Mouse (Mus musculus) heart, postnatal 10 days (tissue): Measurements from ENCODE around the gene Epgn. TPM values are rescaled to one million over a fixed set of nuclear protein-coding genes. Genes with fewer than 3 reads are reported as not detected.

ENCODE experiments used
- DNase-seq, 2 experiments: peaks; one replicate each; pipeline ENCODE4 v3.0.0; 2021
- intact Hi-C: fragments of 180-260 bp; cut with DNase I; formaldehyde crosslinking; loops from one replicate; pipeline ENCODE4 v1.15.1; 2025
- total RNA-seq, 2 experiments: library from RNA; stranded (reverse); gene quantifications; 2 replicates each; pipeline ENCODE4 v1.2.3; 2021

Epgn gene
- under 1 TPM; 0.30 to 0.34 TPM for total RNA-seq

- DNase-seq = no peak
- intact Hi-C loops = no loop called here
Measured at GRCm38 (mm10) chr5:91027164-91027563, at the start of gene Epgn. Gene Epgn (plus strand): TSS chr5:91027464.

DNA sequence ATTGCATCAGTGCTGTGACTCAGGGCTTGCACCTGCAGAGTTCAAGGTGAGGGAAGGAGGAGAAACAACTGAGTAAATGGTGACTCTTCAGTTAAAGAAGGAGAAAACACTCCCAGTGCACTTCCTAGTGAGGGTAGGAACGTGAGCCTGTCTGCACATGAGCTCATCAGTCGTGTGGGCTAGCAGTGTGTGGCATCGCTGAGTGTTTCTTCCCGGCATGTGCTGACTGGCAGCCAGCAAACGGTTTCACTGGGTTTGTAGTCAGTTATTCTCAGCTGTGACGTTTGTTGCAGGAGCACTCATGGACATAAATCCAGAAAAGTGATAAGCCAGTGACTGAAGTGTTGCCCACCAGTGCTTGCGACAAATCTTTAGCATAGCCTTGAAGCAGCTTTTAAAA lies 47.0 kb upstream of the Epgn start:
- intact Hi-C loops = no loop called here
- no peak for DNase-seq

GRCm38 (mm10) chr5:90987605-90988004 lies 39.7 kb upstream of the Epgn start:
- intact Hi-C loops = no loop called here
- DNase-seq = no peak

DNA sequence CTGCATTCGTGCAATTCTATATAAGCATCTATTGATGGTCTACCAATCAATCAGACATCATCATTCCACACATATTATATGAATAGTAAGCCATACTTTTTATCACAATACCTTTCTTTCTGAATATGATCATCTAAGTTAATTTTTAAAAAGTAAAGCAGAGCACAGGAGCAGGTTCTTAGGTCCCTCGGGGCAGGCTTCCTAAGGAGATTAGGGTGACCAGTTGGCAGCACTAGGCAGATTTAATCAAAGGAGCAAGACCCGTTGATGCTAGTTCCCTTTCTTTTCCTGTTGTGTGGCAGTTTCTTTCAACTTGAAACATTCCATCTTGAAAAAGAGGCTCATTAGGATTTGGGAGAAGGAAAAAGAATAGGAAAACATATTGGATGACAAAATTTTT lies 39.1 kb upstream of the Epgn start:
- DNase-seq = no peak
- intact Hi-C loops = no loop called here

GRCm38 (mm10) chr5:90988592-90988991 lies 38.7 kb upstream of the Epgn start:
- intact Hi-C loops = no loop called here
- no peak for DNase-seq

GRCm38 (mm10) chr5:90999942-91000341 lies 27.3 kb upstream of the Epgn start:
- intact Hi-C loops = no loop called here
- DNase-seq = no peak

GRCm38 (mm10) chr5:91015216-91015615 lies 12.0 kb upstream of the Epgn start:
- DNase-seq = no peak
- intact Hi-C loops = no loop called here

- intact Hi-C loops = no loop called here
- DNase-seq = no peak
Measured at GRCm38 (mm10) chr5:91023114-91023513, 4.2 kb upstream of the Epgn start.

- intact Hi-C loops = no loop called here
- no peak for DNase-seq
Measured at GRCm38 (mm10) chr5:91027840-91028239, 576 bp downstream of the Epgn start.

GRCm38 (mm10) chr5:91030629-91031028 lies 3.4 kb downstream of the Epgn start:
- intact Hi-C loops = loop anchor here (5.0 kb wide), 1 partner anchor 78 kb away; no protein-coding TSS in a partner anchor
- peak in 1 of 2 experiments; percentile 8 for DNase-seq

- DNase-seq = no peak
- intact Hi-C loops = no loop called here
Measured at GRCm38 (mm10) chr5:91035341-91035740, 8.1 kb downstream of the Epgn start.

DNA sequence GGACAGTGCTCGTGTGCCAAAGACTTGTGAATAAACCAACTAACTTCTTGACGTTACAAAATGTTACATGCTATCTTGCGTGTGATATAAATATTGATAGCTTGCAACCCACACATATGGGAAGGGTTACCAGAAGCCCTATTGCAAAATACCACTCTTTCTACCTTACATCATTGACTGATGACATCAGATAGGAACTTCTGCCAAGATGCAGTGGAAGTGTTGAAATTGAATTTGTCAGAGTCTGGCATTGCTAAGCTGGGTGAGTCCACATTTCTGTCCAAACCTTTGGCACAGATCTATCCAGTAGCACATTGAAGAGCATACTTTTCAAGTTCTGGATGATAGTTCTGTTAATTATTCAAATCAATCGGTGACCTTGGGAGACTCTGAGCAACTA lies 9.4 kb downstream of the Epgn start:
- intact Hi-C loops = loop anchor here (2.0 kb wide), 1 partner anchor 272 kb away; no protein-coding TSS in a partner anchor
- DNase-seq = peak; percentile 33 to 35

GRCm38 (mm10) chr5:91037756-91038155 lies 10.5 kb downstream of the Epgn start:
- no peak for DNase-seq
- intact Hi-C loops = loop anchor here (2.0 kb wide), 1 partner anchor 271 kb away; no protein-coding TSS in a partner anchor

- peak; percentile 13 to 35 for DNase-seq
- intact Hi-C loops = no loop called here
Measured at GRCm38 (mm10) chr5:91038547-91038946, 11.3 kb downstream of the Epgn start.

- intact Hi-C loops = no loop called here
- no peak for DNase-seq
Measured at GRCm38 (mm10) chr5:91038963-91039362, 11.7 kb downstream of the Epgn start.

- intact Hi-C loops = no loop called here
- DNase-seq = no peak
Measured at GRCm38 (mm10) chr5:91047987-91048386, 20.7 kb downstream of the Epgn start.

- intact Hi-C loops = no loop called here
- no peak for DNase-seq
Measured at GRCm38 (mm10) chr5:91048397-91048796, 21.1 kb downstream of the Epgn start.

GRCm38 (mm10) chr5:91072340-91072739 lies 45.1 kb downstream of the Epgn start:
- intact Hi-C loops = no loop called here
- DNase-seq = no peak

DNA sequence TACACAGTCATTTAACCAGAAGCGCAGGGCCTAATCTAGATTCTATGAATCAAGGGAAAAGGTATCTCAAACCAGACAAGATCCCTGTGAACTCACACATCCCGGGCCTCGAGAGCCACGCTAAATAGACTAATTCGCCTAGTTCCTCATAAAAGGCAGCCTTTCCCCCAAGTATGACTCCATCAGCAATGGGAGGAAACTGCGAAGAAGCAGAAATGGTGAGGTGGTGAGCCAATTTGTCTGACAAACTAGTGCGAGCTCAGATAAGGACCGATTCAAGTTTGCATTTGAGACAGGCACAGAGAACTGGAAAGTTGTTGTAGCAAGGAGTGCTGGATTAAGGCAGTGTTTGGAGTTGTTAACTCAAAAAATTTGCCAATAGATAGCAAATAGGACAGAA lies 46.4 kb downstream of the Epgn start:
- peak in 1 of 2 experiments; percentile 12 for DNase-seq
- intact Hi-C loops = no loop called here

DNA sequence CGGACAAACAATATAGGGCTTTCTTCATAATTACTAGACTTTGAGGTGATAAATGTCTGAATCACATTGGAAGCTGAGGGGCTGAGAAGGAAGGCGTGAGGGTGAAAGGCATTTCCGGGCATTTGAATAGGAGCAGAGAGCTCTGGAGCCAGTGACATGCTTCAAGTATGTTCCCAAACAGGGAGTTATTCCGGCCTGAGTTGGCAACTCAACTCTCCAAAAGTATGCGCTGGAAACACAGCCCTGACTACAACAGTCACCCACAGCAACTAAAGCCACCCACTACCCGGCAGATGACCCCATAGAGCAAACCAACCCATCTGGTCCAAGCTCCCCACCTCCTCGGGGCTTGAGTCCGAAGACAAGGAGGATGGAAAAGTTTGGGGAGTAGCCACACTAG lies 46.8 kb downstream of the Epgn start:
- intact Hi-C loops = no loop called here
- peak; percentile 30 to 35 for DNase-seq

GRCm38 (mm10) chr5:91074450-91074950 lies 47.2 kb downstream of the Epgn start, which contains the start of gene Ereg:
Gene Ereg (plus strand): TSS chr5:91074622.
- intact Hi-C loops = no loop called here
- peak; percentile 12 to 14 for DNase-seq

- DNase-seq = no peak
Measured at GRCm38 (mm10) chr5:91075021-91075420, 47.8 kb downstream of the Epgn start.

DNA sequence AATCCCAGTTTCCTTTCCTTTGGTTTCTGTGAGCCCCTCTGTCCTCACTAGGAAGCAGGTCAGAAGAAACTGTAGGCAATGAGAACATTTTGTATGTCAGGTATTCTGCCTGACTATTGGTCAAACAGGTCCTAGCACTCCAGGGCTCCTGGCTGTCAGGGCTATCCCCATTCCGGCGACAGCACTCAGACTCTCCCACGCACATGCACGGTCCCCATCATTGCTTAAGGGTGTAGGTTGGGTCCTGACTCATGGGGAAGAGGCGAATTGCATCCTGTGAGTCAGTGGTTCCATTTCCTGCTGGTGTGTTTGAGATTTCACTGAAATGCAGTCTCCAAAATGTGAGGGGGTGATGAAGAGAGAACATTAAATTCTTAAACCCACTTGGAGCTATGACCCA lies 55.8 kb downstream of the Epgn start:
- DNase-seq = no peak
- intact Hi-C loops = no loop called here

More at GRCm38 (mm10) chr5:91075021-91075420, 47.8 kb downstream of the Epgn start:
- intact Hi-C loops = no loop called here
